ENCODE assay signal across 10 mouse cellular contexts in genomic region chr1:121177136-121177907, GRCm38 (mm10).
DNase-seq lines count a peak whose midpoint lies in the region; ATAC-seq and TF ChIP-seq lines count a peak whose summit lies in the region.
"Had no signal": no experiment of that assay in that cellular context is flagged by ENCODE, and none has a peak within 500 bp of the region (broad histone marks: within the 10 kb centered on the region; RNA-seq: fewer than 3 reads in every experiment).

No protein-coding gene starts in this region.

- DNase-seq in heart, adult 9 months (ENCODE audit: low spot score in 2 of 2) = no peak
- DNase-seq in embryo, embryonic 10.5 days (ENCODE audit: low spot score) = peak; percentile 75
- DNase-seq in midbrain, postnatal 0 days (ENCODE audit: low spot score) = peak; percentile 32
- DNase-seq in layer of hippocampus, postnatal 36 days = no peak
- no peak for DNase-seq in Muller cell, postnatal 12 days (ENCODE audit: inconsistent ontology term)
- no peak for DNase-seq in thymus, postnatal 0 days (ENCODE audit: low spot score)
- DNase-seq: liver, embryonic 13.5 days had no signal

- H3K9ac ChIP-seq in heart, embryonic 13.5 days = peak overlapping the region; percentile 33; the same call in 1 of the 2 replicates
- peak overlapping the region; percentile 56; the same call in 1 of the 2 replicates for H3K9ac ChIP-seq in hindbrain, embryonic 13.5 days
- no peak overlapping the region for H3K9ac ChIP-seq in midbrain, postnatal 0 days (replicated peaks; ENCODE audit: low read length, poor library complexity, severe bottlenecking)
- H3K9ac ChIP-seq: intestine, embryonic 15.5 days; liver, embryonic 13.5 days had no signal

- no peak for ATAC-seq in heart, embryonic 13.5 days (ENCODE audit: extremely low read depth, insufficient number of reproducible peaks, low FRiP score, low TSS enrichment)
- ATAC-seq in hindbrain, embryonic 13.5 days (ENCODE audit: low FRiP score) = peak; percentile 49
- peak; percentile 59; the same call in 1 of the 2 replicates for ATAC-seq in midbrain, postnatal 0 days (ENCODE audit: low FRiP score)
- ATAC-seq: intestine, embryonic 15.5 days had no signal

- H3K36me3 ChIP-seq in heart, embryonic 13.5 days = no peaks in the 10 kb centered on the region
- no peaks in the 10 kb centered on the region for H3K36me3 ChIP-seq in hindbrain, embryonic 13.5 days
- H3K36me3 ChIP-seq in midbrain, postnatal 0 days (ENCODE audit: insufficient read depth, low read length) = no peaks in the 10 kb centered on the region
- H3K36me3 ChIP-seq: intestine, embryonic 15.5 days; liver, embryonic 13.5 days had no signal

- H3K27me3 ChIP-seq in heart, embryonic 13.5 days (replicated peaks) = peaks cover 74% of the 10 kb centered on the region
- H3K27me3 ChIP-seq in hindbrain, embryonic 13.5 days = peaks cover 84% of the 10 kb centered on the region
- peaks cover 18% of the 10 kb centered on the region for H3K27me3 ChIP-seq in midbrain, postnatal 0 days (ENCODE audit: insufficient read depth, low read length)

- H3K9me3 ChIP-seq in heart, embryonic 13.5 days = no peaks in the 10 kb centered on the region
- H3K9me3 ChIP-seq in hindbrain, embryonic 13.5 days = peaks cover 5% of the 10 kb centered on the region; the same call in 1 of the 2 replicates
- no peaks in the 10 kb centered on the region for H3K9me3 ChIP-seq in midbrain, postnatal 0 days (ENCODE audit: low read length)
- H3K9me3 ChIP-seq: intestine, embryonic 15.5 days; liver, embryonic 13.5 days had no signal

- H3K4me3 ChIP-seq in heart, embryonic 13.5 days = peak overlapping the region; percentile 36
- peak overlapping the region; percentile 20 for H3K4me3 ChIP-seq in hindbrain, embryonic 13.5 days
- no peak overlapping the region for H3K4me3 ChIP-seq in midbrain, postnatal 0 days (ENCODE audit: low read depth, low read length)
- H3K4me3 ChIP-seq: intestine, embryonic 15.5 days; liver, embryonic 13.5 days had no signal

- H3K4me1 ChIP-seq in heart, embryonic 13.5 days = 0 out of 2 replicates have a peak, but pooled peaks cover 7% of the 10 kb centered on the region
- H3K4me1 ChIP-seq in hindbrain, embryonic 13.5 days (replicated peaks) = peaks cover 12% of the 10 kb centered on the region
- H3K4me1 ChIP-seq in midbrain, postnatal 0 days (ENCODE audit: insufficient read depth, low read length) = no peaks in the 10 kb centered on the region
- H3K4me1 ChIP-seq: intestine, embryonic 15.5 days; liver, embryonic 13.5 days had no signal

- H3K27ac ChIP-seq in heart, embryonic 13.5 days (replicated peaks) = no peak overlapping the region
- 0 out of 2 replicates have a peak overlapping the region, but pooled peaks have one; percentile 26 for H3K27ac ChIP-seq in hindbrain, embryonic 13.5 days
- 0 out of 2 replicates have a peak overlapping the region, but pooled peaks have one; percentile 7 for H3K27ac ChIP-seq in midbrain, postnatal 0 days (ENCODE audit: low read depth, low read length)
- H3K27ac ChIP-seq: intestine, embryonic 15.5 days; liver, embryonic 13.5 days had no signal

- WGBS in heart, embryonic 13.5 days = 4% methylated on average over 22 of the region's 22 CpGs
- WGBS in hindbrain, embryonic 13.5 days = 1% methylated on average over 22 of the region's 22 CpGs
- 8% methylated on average over 22 of the region's 22 CpGs for WGBS in midbrain, postnatal 0 days

- peak overlapping the region; percentile 57 for H3K4me2 ChIP-seq in heart, embryonic 13.5 days
- peak overlapping the region; percentile 39 for H3K4me2 ChIP-seq in hindbrain, embryonic 13.5 days
- peak overlapping the region; percentile 28 for H3K4me2 ChIP-seq in midbrain, postnatal 0 days (ENCODE audit: low read depth, low read length, poor library complexity, severe bottlenecking)
- H3K4me2 ChIP-seq: liver, embryonic 13.5 days had no signal

- TF ChIP-seq CTCF in midbrain, postnatal 0 days (IDR thresholded peaks at IDR 0.05) = no peak

Comparison
In these comparisons a context has a peak if more than half of its experiments do, and no peak if none do; other contexts are left out.
1. DNase-seq: peak in embryo, embryonic 10.5 days (single experiment) and midbrain, postnatal 0 days (single experiment); none in heart, adult 9 months (0 of 2), layer of hippocampus, postnatal 36 days (0 of 2), Muller cell, postnatal 12 days (single experiment) and thymus, postnatal 0 days (single experiment).
2. Peak in every context shown above with its lines, with median percentiles within 50 percentile points of each other: H3K4me2 ChIP-seq.